Mouse (Mus musculus): Measurements from ENCODE around the gene Tgif1. TPM values are rescaled to one million over a fixed set of nuclear protein-coding genes. Genes with fewer than 3 reads are reported as not detected.

The Tgif1 gene
- total and polyA plus RNA-seq, 3 experiments: 44.5 to 74.4 (median 70.6) TPM

GRCm38 (mm10) chr17:70854021-70854420, 675 bp upstream of the Tgif1 start (continued):
- TF ChIP-seq USF1 (IDR thresholded peaks at IDR 0.05; ENCODE audit: low read depth, low read length): no peak
- TF ChIP-seq ELF1 (IDR thresholded peaks at IDR 0.05; ENCODE audit: low read depth, low read length): no peak
- no peak for TF ChIP-seq ZNF384 (IDR thresholded peaks at IDR 0.05; ENCODE audit: low read depth, low read length)
- TF ChIP-seq MXI1 (IDR thresholded peaks at IDR 0.05; ENCODE audit: low read depth, low read length): peak; percentile 52; the same call in 1 of the 2 replicates
- no peak for TF ChIP-seq MEF2A (IDR thresholded peaks at IDR 0.05; ENCODE audit: borderline replicate concordance, low read depth, low read length)
- no peak for TF ChIP-seq JUND (conservative IDR thresholded peaks at IDR 0.05; ENCODE audit: low read depth, low read length)
- TF ChIP-seq MAFK (IDR thresholded peaks at IDR 0.05; ENCODE audit: insufficient replicate concordance, low read length): no peak

- Histone ChIP-seq H3K27me3 (replicated peaks) (no peaks in the 10 kb centered on the region), H3K9ac (ENCODE audit: insufficient read depth, low read depth) (peak overlapping the region; percentile 92), H3K4me1 (ENCODE audit: control insufficient read depth in 1 of 2, insufficient read depth in 2 of 2) (peaks cover 0 to 20% of the 10 kb centered on the region in 2 experiments; a peak in 3 of 4 replicates), H3K27ac (ENCODE audit: insufficient read depth, low read depth) (peak overlapping the region; percentile 97), H3K36me3 (replicated peaks in 1 of 2; ENCODE audit: control insufficient read depth in 1 of 2, insufficient read depth in 1 of 2, low read length in 1 of 2) (peaks cover 0 to 29% of the 10 kb centered on the region in 2 experiments), H3K4me2 (ENCODE audit: insufficient read depth, low read depth, poor library complexity, severe bottlenecking) (no peak overlapping the region; the same call in 1 of the 2 replicates), H3K4me3 (replicated peaks in 1 of 3; ENCODE audit: low read depth in 2 of 3, low read length in 2 of 3, poor library complexity in 1 of 3) (peak overlapping the region; percentile 76 to 94 (median 87)), H3K79me2 (replicated peaks; ENCODE audit: control insufficient read depth, extremely low read depth, insufficient read depth, poor library complexity, severe bottlenecking) (peaks cover 56% of the 10 kb centered on the region), H3K9me3 (replicated peaks; ENCODE audit: low read length) (no peaks in the 10 kb centered on the region)
- TF ChIP-seq RCOR1 (conservative IDR thresholded peaks at IDR 0.05; ENCODE audit: low read depth, low read length) (peak; percentile 81), KAT2A (IDR thresholded peaks at IDR 0.05; ENCODE audit: insufficient replicate concordance, low read length) (0 out of 2 replicates have a peak, but pooled peaks have one; percentile 35), MAZ (IDR thresholded peaks at IDR 0.05; ENCODE audit: low read depth, low read length) (peak; percentile 72; the same call in 1 of the 2 replicates), IRF4 (IDR thresholded peaks at IDR 0.05; ENCODE audit: low read depth, low read length) (peak; percentile 42; the same call in 1 of the 2 replicates), TBP (conservative IDR thresholded peaks at IDR 0.05; ENCODE audit: low read depth, low read length) (no peak), JUND (conservative IDR thresholded peaks at IDR 0.05; ENCODE audit: low read depth, low read length) (no peak), ELF1 (IDR thresholded peaks at IDR 0.05; ENCODE audit: low read depth, low read length) (no peak), CHD2 (IDR thresholded peaks at IDR 0.05; ENCODE audit: low read length) (0 out of 2 replicates have a peak, but pooled peaks have one; percentile 49), MAX (IDR thresholded peaks at IDR 0.05; ENCODE audit: low read length) (peak; percentile 40; the same call in 1 of the 2 replicates), MYC (IDR thresholded peaks at IDR 0.05; ENCODE audit: low read depth, low read length) (peak; percentile 5; the same call in 1 of the 2 replicates), UBTF (IDR thresholded peaks at IDR 0.05; ENCODE audit: low read depth, low read length) (peak; percentile 89), BHLHE40 (IDR thresholded peaks at IDR 0.05; ENCODE audit: low read depth, low read length) (peak; percentile 24), TCF12 (IDR thresholded peaks at IDR 0.05; ENCODE audit: low read depth, low read length) (peak; percentile 49; the same call in 1 of the 2 replicates), POLR2A (IDR thresholded peaks at IDR 0.05; ENCODE audit: low read depth, low read length) (peak; percentile 12; the same call in 1 of the 2 replicates)
- in situ Hi-C loops (cut with MboI; ENCODE audit: low pct_ligation_motif_present, low pct_unique_long_range_greater_than_20kb, low sequenced_read_pairs) (loop anchor here (5.0 kb wide), 1 partner anchor 59 kb away; no protein-coding TSS in a partner anchor), dilution Hi-C loops (cut with MboI; ENCODE audit: extremely low pct_ligation_motif_present, extremely low pct_unique_long_range_greater_than_20kb, low sequenced_read_pairs) (no loop called here)
- peak; percentile 65 for DNase-seq (ENCODE audit: extremely low read depth)
Observed at GRCm38 (mm10) chr17:70852686-70853386, 510 bp downstream of the Tgif1 start.

All from CH12.LX (cell line).